Mouse (Mus musculus): ENCODE results near the gene C530008M17Rik. TPM values are rescaled to one million over a fixed set of nuclear protein-coding genes. Genes with fewer than 3 reads are reported as not detected.

Gene C530008M17Rik
- polyA plus RNA-seq, 1 experiment = 4.9 TPM

- Histone ChIP-seq H3K4me1 (ENCODE audit: control insufficient read depth, insufficient read depth, low read length) (no peaks in the 10 kb centered on the region), H3K4me3 (replicated peaks; ENCODE audit: extremely low read depth, low read depth, low read length) (no peak overlapping the region)
- WGBS = 90% methylated on average over 7 of the region's 7 CpGs
- TF ChIP-seq POLR2A (IDR thresholded peaks at IDR 0.05; ENCODE audit: borderline replicate concordance, extremely low read depth, low read depth, low read length) = no peak
- TF ChIP-seq CTCF (IDR thresholded peaks at IDR 0.05; ENCODE audit: insufficient read depth, low read length) = no peak
- no peak for DNase-seq
These were observed 57.4 kb downstream of the C530008M17Rik start for GRCm38 (mm10) chr5:76713743-76714142.

GRCm38 (mm10) chr5:76719954-76720353, 63.6 kb downstream of the C530008M17Rik start:
- 66% methylated on average over 3 of the region's 3 CpGs for WGBS
- DNase-seq = no peak
- TF ChIP-seq CTCF (IDR thresholded peaks at IDR 0.05; ENCODE audit: insufficient read depth, low read length) (no peak), POLR2A (IDR thresholded peaks at IDR 0.05; ENCODE audit: borderline replicate concordance, extremely low read depth, low read depth, low read length) (no peak)
- no peaks in the 10 kb centered on the region for H3K4me1 ChIP-seq (ENCODE audit: control insufficient read depth, insufficient read depth, low read length)
- H3K4me3 ChIP-seq (replicated peaks; ENCODE audit: extremely low read depth, low read depth, low read length) = no peak overlapping the region

GRCm38 (mm10) chr5:76724878-76725277, 68.6 kb downstream of the C530008M17Rik start:
- no peak overlapping the region for H3K4me3 ChIP-seq (replicated peaks; ENCODE audit: extremely low read depth, low read depth, low read length)
- no peak for DNase-seq
- 99% methylated on average over 2 of the region's 2 CpGs for WGBS
- TF ChIP-seq POLR2A (IDR thresholded peaks at IDR 0.05; ENCODE audit: borderline replicate concordance, extremely low read depth, low read depth, low read length) (no peak), CTCF (IDR thresholded peaks at IDR 0.05; ENCODE audit: insufficient read depth, low read length) (no peak)
- H3K4me1 ChIP-seq (ENCODE audit: control insufficient read depth, insufficient read depth, low read length) = no peaks in the 10 kb centered on the region

GRCm38 (mm10) chr5:76726518-76727103, 70.3 kb downstream of the C530008M17Rik start:
- TF ChIP-seq CTCF (IDR thresholded peaks at IDR 0.05; ENCODE audit: insufficient read depth, low read length) (no peak), POLR2A (IDR thresholded peaks at IDR 0.05; ENCODE audit: borderline replicate concordance, extremely low read depth, low read depth, low read length) (no peak)
- Histone ChIP-seq H3K4me1 (ENCODE audit: control insufficient read depth, insufficient read depth, low read length) (no peaks in the 10 kb centered on the region), H3K4me3 (replicated peaks; ENCODE audit: extremely low read depth, low read depth, low read length) (no peak overlapping the region)
- DNase-seq = no peak
- WGBS = 93% methylated on average over 8 of the region's 8 CpGs

- DNase-seq = no peak
- H3K4me3 ChIP-seq (replicated peaks; ENCODE audit: extremely low read depth, low read depth, low read length) = no peak overlapping the region
- no peak for TF ChIP-seq POLR2A (IDR thresholded peaks at IDR 0.05; ENCODE audit: borderline replicate concordance, extremely low read depth, low read depth, low read length)
- H3K4me1 ChIP-seq (ENCODE audit: control insufficient read depth, insufficient read depth, low read length) = no peaks in the 10 kb centered on the region
- 69% methylated on average over 6 of the region's 6 CpGs for WGBS
These were observed 76.8 kb downstream of the C530008M17Rik start for GRCm38 (mm10) chr5:76733055-76733641.

GRCm38 (mm10) chr5:76741463-76741862, 85.2 kb downstream of the C530008M17Rik start:
- Histone ChIP-seq H3K4me1 (ENCODE audit: control insufficient read depth, insufficient read depth, low read length) (no peaks in the 10 kb centered on the region; the same call in 1 of the 2 replicates), H3K4me3 (replicated peaks; ENCODE audit: extremely low read depth, low read depth, low read length) (no peak overlapping the region)
- 92% methylated on average over 6 of the region's 6 CpGs for WGBS
- no peak for TF ChIP-seq CTCF (IDR thresholded peaks at IDR 0.05; ENCODE audit: insufficient read depth, low read length)
- DNase-seq = no peak

GRCm38 (mm10) chr5:76742076-76742475, 85.8 kb downstream of the C530008M17Rik start:
- Histone ChIP-seq H3K4me3 (replicated peaks; ENCODE audit: extremely low read depth, low read depth, low read length) (no peak overlapping the region), H3K4me1 (ENCODE audit: control insufficient read depth, insufficient read depth, low read length) (no peaks in the 10 kb centered on the region; the same call in 1 of the 2 replicates)
- no peak for TF ChIP-seq POLR2A (IDR thresholded peaks at IDR 0.05; ENCODE audit: borderline replicate concordance, extremely low read depth, low read depth, low read length)
- no peak for TF ChIP-seq CTCF (IDR thresholded peaks at IDR 0.05; ENCODE audit: insufficient read depth, low read length)
- no peak for DNase-seq
- WGBS = 98% methylated on average over 6 of the region's 6 CpGs

- TF ChIP-seq CTCF (IDR thresholded peaks at IDR 0.05; ENCODE audit: insufficient read depth, low read length) (no peak), POLR2A (IDR thresholded peaks at IDR 0.05; ENCODE audit: borderline replicate concordance, extremely low read depth, low read depth, low read length) (no peak)
- 74% methylated on average over 9 of the region's 9 CpGs for WGBS
- DNase-seq = no peak
- Histone ChIP-seq H3K4me3 (replicated peaks; ENCODE audit: extremely low read depth, low read depth, low read length) (no peak overlapping the region), H3K4me1 (ENCODE audit: control insufficient read depth, insufficient read depth, low read length) (no peaks in the 10 kb centered on the region)
These were observed 88.5 kb downstream of the C530008M17Rik start for GRCm38 (mm10) chr5:76744737-76745209.

- no peaks in the 10 kb centered on the region for H3K4me1 ChIP-seq (ENCODE audit: control insufficient read depth, insufficient read depth, low read length)
- 71% methylated on average over 7 of the region's 7 CpGs for WGBS
- TF ChIP-seq CTCF (IDR thresholded peaks at IDR 0.05; ENCODE audit: insufficient read depth, low read length) (no peak), POLR2A (IDR thresholded peaks at IDR 0.05; ENCODE audit: borderline replicate concordance, extremely low read depth, low read depth, low read length) (no peak)
- H3K4me3 ChIP-seq (replicated peaks; ENCODE audit: extremely low read depth, low read depth, low read length) = no peak overlapping the region
- no peak for DNase-seq
These were observed 91.5 kb downstream of the C530008M17Rik start for GRCm38 (mm10) chr5:76747851-76748250.

GRCm38 (mm10) chr5:76752351-76752750, 96.0 kb downstream of the C530008M17Rik start:
- no peaks in the 10 kb centered on the region for H3K4me1 ChIP-seq (ENCODE audit: control insufficient read depth, insufficient read depth, low read length)
- DNase-seq = no peak
- TF ChIP-seq CTCF (IDR thresholded peaks at IDR 0.05; ENCODE audit: insufficient read depth, low read length) (no peak), POLR2A (IDR thresholded peaks at IDR 0.05; ENCODE audit: borderline replicate concordance, extremely low read depth, low read depth, low read length) (no peak)
- WGBS = 80% methylated on average over 5 of the region's 5 CpGs
- no peak overlapping the region for H3K4me3 ChIP-seq (replicated peaks; ENCODE audit: extremely low read depth, low read depth, low read length)

All from lung, adult 2 months (tissue).